Mouse (Mus musculus): ENCODE measurements around the gene Inpp5f.

- TF ChIP-seq CTCF (IDR thresholded peaks at IDR 0.05; ENCODE audit: low read depth) = no peak
- TF ChIP-seq EP300 (IDR thresholded peaks at IDR 0.05; ENCODE audit: low read depth) = no peak
Measured at GRCm38 (mm10) chr7:128610490-128610889, 638 bp upstream of the Inpp5f start.

All from liver, postnatal 0 days (tissue).